Mouse (Mus musculus) lung, adult 18-20 months (tissue): ENCODE measurements around the gene Skida1.
A peak's percentile ranks its signal among the peaks of the same experiment; 100 is the strongest.
"Not testable (repeated sequence)": the region's sequence is repeated elsewhere in the genome, so short reads cannot be mapped to it uniquely, and the experiment has no call there.

Experiments
- DNase-seq, 2 experiments: peaks; one replicate each; pipeline ENCODE4 v3.0.0; 2022; ENCODE audit warnings: mixed read lengths in 2 of 2

Skida1 gene

GRCm38 (mm10) chr2:18048453-18049075 lies at the start of gene Skida1:
Skida1 (minus strand) TSS chr2:18049051.
- peak in 1 of 2 experiments; percentile 42 for DNase-seq

GRCm38 (mm10) chr2:18095804-18096203 lies 47.0 kb upstream of the Skida1 start:
- DNase-seq, result no peak

- DNase-seq, result no peak
Measured at GRCm38 (mm10) chr2:18094319-18094718, 45.5 kb upstream of the Skida1 start.

GRCm38 (mm10) chr2:18093858-18094257 lies 45.0 kb upstream of the Skida1 start:
- no peak for DNase-seq

- DNase-seq, result not testable (repeated sequence)
Measured at GRCm38 (mm10) chr2:18087695-18088094, 38.8 kb upstream of the Skida1 start.

GRCm38 (mm10) chr2:18080182-18080860 lies 31.5 kb upstream of the Skida1 start:
- DNase-seq, result no peak

- DNase-seq, result no peak
Measured at GRCm38 (mm10) chr2:18071947-18072346, 23.1 kb upstream of the Skida1 start.

GRCm38 (mm10) chr2:18068071-18068796 lies 19.4 kb upstream of the Skida1 start:
- no peak for DNase-seq

GRCm38 (mm10) chr2:18066436-18066835 lies 17.6 kb upstream of the Skida1 start:
- DNase-seq, result no peak

- DNase-seq, result no peak
Measured at GRCm38 (mm10) chr2:18065708-18066030, 16.8 kb upstream of the Skida1 start.

- DNase-seq, result peak; percentile 75 to 76
Measured at GRCm38 (mm10) chr2:18064941-18065707, 16.3 kb upstream of the Skida1 start.

- DNase-seq, result peak; percentile 91 to 93
Measured at GRCm38 (mm10) chr2:18064356-18064858, 15.6 kb upstream of the Skida1 start.

GRCm38 (mm10) chr2:18063763-18064251 lies 15.0 kb upstream of the Skida1 start:
- DNase-seq, result peak; percentile 61 to 67

GRCm38 (mm10) chr2:18060396-18060795 lies 11.5 kb upstream of the Skida1 start:
- DNase-seq, result no peak

- DNase-seq, result no peak
Measured at GRCm38 (mm10) chr2:18059891-18060290, 11.0 kb upstream of the Skida1 start.

GRCm38 (mm10) chr2:18059063-18059462 lies 10.2 kb upstream of the Skida1 start:
- DNase-seq, result no peak

- no peak for DNase-seq
Measured at GRCm38 (mm10) chr2:18058146-18058708, 9.4 kb upstream of the Skida1 start.

GRCm38 (mm10) chr2:18057336-18058145 lies 8.7 kb upstream of the Skida1 start:
- DNase-seq, result peak; percentile 73

- DNase-seq, result peak; percentile 98 to 99
Measured at GRCm38 (mm10) chr2:18056786-18057255, 8.0 kb upstream of the Skida1 start.

- DNase-seq, result peak; percentile 95 to 97
Measured at GRCm38 (mm10) chr2:18055929-18056785, 7.3 kb upstream of the Skida1 start.
